Mouse (Mus musculus) ZHBTc4 (cell line): ENCODE data around the gene Rimbp2.

Experiments used
- DNase-seq: peaks from one replicate; pipeline ENCODE4 v3.0.0-alpha.2; 2011; ENCODE audit warnings: low read depth, low spot score

Gene Rimbp2

GRCm38 (mm10) chr5:128846433-128847040, 106.7 kb downstream of the Rimbp2 start:
- DNase-seq: no peak

DNA sequence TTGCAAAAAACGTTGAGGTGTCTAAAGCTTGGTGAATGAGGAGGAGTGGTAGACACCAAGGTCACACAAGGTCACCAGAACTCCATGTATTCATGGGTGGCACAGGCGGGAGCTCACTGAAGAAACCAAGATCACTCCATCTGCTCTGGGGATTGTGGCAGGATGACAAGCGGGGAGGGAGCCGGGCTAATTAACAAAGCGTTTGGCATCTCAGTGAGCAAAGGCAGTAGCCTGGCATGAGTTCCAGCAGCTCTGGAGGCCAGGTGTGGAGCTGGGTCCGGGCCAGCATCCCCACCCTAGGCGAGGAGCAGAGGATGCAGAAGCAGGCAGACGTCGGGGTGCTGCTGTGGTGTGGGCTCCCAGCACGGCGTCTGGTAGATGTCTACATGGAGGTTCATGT, 108.3 kb downstream of the Rimbp2 start:
- DNase-seq: no peak

DNA sequence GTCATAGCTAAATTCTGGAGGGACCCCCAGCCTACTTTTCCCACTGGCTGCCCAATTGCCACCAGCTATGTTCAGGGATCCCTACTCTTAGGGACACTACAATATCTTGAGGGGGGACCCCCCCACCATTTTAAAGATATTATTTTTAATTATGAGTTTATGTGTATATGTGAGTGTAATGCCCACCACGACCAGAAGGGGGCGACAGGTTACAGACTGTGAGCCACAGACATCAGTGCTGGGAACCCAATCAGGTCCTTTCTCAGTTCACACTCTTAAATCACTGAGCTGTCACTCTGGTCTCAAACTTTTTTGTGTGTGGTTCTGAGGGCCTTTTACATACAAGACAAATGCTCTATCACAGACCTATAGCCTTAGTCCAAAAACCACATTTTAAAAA, 109.3 kb downstream of the Rimbp2 start:
- DNase-seq: peak; percentile 34

GRCm38 (mm10) chr5:128841541-128841940, 111.7 kb downstream of the Rimbp2 start:
- no peak for DNase-seq

DNA sequence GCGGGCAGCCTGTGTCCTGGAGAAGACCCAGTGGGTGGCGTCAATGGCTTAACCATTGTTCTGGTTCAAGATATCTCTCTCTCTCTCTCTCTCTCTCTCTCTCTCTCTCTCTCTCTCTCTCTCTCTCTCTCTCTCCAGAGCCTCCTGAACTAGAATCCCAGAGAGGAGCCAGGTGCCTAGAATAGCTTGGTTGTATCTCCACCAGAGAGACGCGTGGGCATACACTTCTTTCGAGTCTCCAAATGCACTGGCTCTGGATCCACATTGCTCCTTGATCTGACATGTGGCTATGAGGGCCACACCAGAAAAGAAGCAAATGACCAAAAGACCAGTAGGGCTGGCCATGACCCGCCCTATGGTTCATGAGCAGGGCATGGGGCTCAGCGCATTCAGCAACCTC, 116.2 kb downstream of the Rimbp2 start:
- no peak for DNase-seq

- DNase-seq: no peak
Observed at GRCm38 (mm10) chr5:128834126-128834525, 119.2 kb downstream of the Rimbp2 start.

- DNase-seq: no peak
Observed at GRCm38 (mm10) chr5:128822843-128823242, 130.4 kb downstream of the Rimbp2 start.

DNA sequence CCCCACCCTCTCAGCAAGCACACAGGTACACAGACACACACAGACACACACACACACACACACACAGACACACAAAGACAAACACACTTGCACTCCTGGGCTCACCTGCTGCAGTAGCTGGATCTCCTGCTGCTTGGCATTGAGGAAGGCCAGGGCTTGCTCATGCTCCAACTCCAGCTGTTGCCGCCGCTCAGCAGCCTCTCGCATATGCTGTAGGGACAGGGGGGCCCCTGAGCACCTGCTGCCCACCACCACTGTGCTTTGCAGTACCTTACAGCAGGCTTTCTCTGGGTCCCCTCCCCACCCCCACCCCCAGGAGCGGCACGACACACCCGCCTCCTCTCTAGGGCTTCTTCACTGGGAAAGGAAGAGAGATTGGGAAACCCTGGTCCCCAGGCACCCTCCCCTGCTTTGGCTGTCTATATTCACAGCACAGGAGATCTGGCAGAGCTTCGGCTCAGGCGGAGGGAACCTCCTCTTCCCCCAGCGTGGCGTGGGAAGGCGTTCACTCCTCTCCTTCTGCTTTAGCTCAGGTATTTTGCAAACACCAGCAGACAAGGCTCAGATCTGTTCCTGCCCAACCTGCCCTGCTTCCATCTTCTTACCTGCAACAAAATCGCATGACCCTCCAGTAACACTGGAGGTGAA, 133.5 kb downstream of the Rimbp2 start:
- no peak for DNase-seq

GRCm38 (mm10) chr5:128815629-128816028, 137.7 kb downstream of the Rimbp2 start:
- no peak for DNase-seq

DNA sequence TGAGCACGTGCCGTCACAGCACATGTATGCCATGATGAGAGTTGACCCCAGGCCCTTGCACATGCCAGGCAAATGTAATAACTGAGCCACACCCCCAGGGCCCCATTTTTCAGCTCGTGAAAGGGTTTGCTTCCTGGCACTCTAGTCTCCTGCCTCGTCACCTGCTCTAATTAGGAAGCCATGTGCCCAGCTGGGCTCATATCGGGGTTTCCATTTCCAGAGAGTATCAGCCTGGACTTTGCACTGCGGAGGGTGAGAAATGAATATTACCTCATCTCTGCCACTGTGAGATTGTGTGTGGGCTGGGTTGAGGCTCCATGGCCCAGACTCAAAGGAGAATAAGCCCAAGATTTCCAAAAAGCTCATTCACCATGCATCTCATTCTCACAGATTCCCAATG, 138.2 kb downstream of the Rimbp2 start:
- no peak for DNase-seq

DNA sequence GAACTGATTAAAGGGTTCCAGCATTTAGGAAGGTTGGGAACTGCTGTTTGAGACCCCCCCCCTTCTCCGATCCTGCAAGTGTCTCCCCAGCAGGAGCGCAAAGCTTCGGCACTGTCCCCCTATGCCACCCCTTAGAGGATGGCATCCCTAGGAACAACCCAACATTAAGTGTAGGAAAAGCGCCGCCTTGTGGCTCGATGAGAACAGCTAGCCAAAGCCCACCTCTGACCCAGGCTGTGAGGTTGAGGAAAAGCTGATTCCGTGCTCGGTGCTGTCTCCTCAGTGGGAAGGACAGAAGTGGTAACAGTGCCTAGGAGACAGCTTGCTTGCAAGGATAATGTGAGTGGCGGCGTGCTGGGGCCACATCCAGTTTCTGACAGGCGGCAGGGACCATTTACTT, 140.2 kb downstream of the Rimbp2 start:
- peak; percentile 54 for DNase-seq

- DNase-seq: no peak
Observed at GRCm38 (mm10) chr5:128811431-128811830, 141.9 kb downstream of the Rimbp2 start.

DNA sequence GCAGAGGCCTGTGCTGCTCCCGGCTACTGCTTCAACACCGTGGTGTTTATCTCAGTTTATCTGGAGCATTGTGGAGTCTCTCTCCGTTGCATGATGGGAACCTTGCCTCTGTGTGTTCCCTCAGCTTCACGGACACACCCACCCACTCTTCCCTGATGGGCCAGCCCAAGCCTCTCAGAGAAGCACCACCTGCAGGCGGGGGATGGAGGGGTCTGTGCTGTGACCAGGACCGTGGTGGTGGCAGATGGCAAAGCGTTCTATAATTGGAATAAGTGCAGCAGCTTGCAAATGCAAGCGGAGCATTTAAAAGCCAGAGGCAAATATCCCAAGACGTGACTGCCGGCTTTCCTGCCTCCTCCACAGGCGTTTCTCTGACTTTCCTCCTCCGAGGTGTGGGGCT, 143.3 kb downstream of the Rimbp2 start:
- peak; percentile 38 for DNase-seq

DNA sequence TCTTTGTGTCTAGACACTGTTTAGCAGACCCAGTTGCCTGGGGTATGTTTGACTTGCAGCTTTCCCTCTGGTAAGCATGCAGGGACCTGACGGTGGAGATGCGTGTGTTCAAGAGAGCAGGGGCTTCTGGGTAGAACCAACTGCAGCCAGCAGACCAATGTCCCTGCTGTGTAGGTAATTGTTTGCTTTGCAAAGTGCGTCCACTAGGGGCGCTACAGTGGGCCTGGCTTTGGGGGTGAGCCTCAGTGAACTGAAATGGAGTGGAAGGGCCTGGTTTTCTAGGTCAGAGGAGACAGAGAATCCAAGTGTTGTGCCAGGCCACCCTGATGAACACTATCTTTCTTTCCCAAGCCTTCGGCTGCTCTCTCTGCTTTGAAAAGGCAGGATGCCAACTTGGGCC, 143.9 kb downstream of the Rimbp2 start:
- peak; percentile 86 for DNase-seq

- DNase-seq: peak; percentile 87
Observed at GRCm38 (mm10) chr5:128808547-128809182, 144.6 kb downstream of the Rimbp2 start.

- DNase-seq: no peak
Observed at GRCm38 (mm10) chr5:128807408-128807807, 145.9 kb downstream of the Rimbp2 start.

- no peak for DNase-seq
Observed at GRCm38 (mm10) chr5:128806296-128806998, 146.8 kb downstream of the Rimbp2 start.

DNA sequence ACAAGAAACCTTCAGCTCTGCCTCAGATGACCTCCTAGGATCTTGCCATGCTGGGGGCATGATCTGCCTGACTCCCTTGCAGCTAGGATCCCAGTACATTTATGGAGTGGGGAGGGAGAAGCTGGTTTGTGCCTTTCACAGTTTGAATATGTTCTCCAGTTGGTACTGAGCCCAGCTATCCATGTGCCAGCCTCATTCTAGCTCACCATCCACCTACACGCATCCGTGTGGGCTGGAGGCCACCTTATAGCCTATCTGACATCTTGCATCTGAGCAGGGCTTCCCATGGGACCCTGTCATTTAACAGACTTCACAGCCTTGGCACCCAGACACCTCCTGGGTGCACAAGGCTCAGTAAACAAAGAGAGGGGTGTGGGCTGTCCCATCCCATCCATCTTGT, 148.2 kb downstream of the Rimbp2 start:
- no peak for DNase-seq

GRCm38 (mm10) chr5:128800592-128800991, 152.7 kb downstream of the Rimbp2 start:
- DNase-seq: no peak

DNA sequence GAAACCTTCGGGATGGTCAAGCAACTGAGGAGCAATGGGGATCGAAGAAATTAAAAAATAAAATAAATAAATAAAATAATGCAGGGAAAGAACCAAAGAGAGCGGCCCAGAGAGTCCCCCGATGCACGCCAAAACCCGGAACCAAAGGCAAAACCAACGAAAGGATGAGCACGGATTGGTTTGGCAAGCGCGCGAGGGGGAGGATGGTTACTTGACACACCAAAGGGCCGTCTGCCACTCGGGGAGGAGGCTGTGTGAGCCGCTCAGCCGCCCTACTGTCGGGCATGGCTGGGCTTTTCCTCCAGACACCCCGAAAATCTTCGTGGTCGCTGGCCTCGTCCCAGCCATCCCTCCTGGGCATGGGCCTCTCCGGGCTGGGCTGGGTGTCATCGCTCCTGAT, 171.7 kb downstream of the Rimbp2 start:
- DNase-seq: peak; percentile 65

- DNase-seq: peak; percentile 74
Observed at GRCm38 (mm10) chr5:128776386-128776785, 176.9 kb downstream of the Rimbp2 start.

DNA sequence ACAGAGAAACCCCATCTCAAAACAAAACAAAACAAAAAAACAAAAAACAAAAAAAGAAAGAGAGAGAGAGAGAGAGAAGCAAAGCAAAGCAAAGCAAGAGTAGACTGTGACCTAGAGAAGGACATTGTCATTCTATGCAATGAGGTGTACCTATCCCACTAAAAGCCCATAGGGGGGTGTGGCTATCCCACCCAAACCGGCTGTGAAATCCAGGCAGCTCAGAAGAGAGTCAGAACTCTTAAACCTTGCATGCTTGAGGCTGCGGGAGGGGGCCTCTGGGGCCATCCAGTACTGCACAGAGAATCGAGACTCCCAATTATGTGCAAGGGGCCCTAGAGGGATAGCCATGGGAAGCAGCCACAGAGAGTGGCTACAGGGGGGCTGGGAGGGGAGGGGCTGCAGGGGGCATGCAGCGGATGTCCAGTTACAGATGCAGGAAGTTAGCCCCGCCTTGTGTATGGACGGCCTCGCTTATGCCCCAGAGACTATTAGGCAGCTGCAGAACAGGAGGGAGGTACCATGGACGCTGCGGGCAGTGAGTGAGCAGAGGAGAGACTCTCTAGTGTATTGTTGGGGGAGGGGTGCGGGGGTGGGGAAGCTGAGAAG, 184.2 kb downstream of the Rimbp2 start:
- DNase-seq: peak; percentile 56
